Mouse (Mus musculus) erythroblast, embryonic 14.5 days (primary cell): ENCODE measurements around the gene Pgbd1.

Experiments used
- GATA1 ChIP-seq: IDR thresholded peaks from 2 replicates; pipeline ENCODE4 v1.6.1; 2012; ENCODE audit warnings: low read length, inconsistent platforms, mixed read lengths
- TAL1 ChIP-seq: IDR thresholded peaks from 3 replicates; pipeline ENCODE4 v1.6.1; 2012; ENCODE audit warnings: low read length, inconsistent platforms, mixed read lengths

DNA sequence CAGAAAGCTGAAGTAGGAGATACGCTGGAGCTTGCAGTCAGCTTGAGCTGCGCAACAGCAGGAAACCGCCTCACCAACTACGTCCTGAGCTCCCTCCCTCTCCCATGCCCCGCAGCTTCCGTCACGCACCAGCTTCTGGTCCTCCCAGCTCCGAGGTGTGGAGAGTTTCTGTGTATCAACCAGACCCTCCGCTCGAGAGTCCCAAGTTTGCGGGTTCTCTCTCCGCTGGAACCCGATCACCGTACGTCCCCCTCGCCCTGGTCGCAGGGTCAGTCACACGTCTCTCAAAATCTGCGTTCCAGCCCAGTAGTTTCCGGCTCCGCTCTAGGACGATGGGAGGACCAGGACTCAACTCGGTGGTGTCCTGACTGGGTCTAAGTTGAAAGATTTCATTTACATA, 12.6 kb upstream of the Pgbd1 start, which contains the start of gene Zscan26:
- TF ChIP-seq TAL1 (no peak), GATA1 (no peak)
